Mouse (Mus musculus) neural tube, embryonic 11.5 days (tissue): ENCODE data around the gene Taf1d. TPM values are rescaled to one million over a fixed set of nuclear protein-coding genes. Genes with fewer than 3 reads are reported as not detected.
"Not testable (repeated sequence)": the region's sequence is repeated elsewhere in the genome, so short reads cannot be mapped to it uniquely, and the experiment has no call there.

Source experiments
- ATAC-seq: fragments of 200-750 bp; cut with Nextera tagmentation; 2 replicates; pipeline ENCODE4 v1.8.0; 2017; ENCODE audit warnings: moderate number of reproducible peaks, mild to moderate bottlenecking, moderate TSS enrichment, moderate library complexity; ENCODE audit not compliant: insufficient read depth, low FRiP score, low TSS enrichment
- DNase-seq: peaks from one replicate; pipeline ENCODE4 v3.0.0-alpha.2; 2015; ENCODE audit warnings: low spot score
- H3K27ac ChIP-seq: fragments of 300-500 bp; sonication (generic); 2 replicates; pipeline ENCODE4 v1.5.1; 2014; ENCODE audit warnings: low read depth, mild to moderate bottlenecking, low read length
- H3K27me3 ChIP-seq: fragments of 300-500 bp; sonication (generic); 2 replicates; pipeline ENCODE4 v1.6.1; 2014; ENCODE audit warnings: mild to moderate bottlenecking, low read length, mixed read lengths; ENCODE audit not compliant: control insufficient read depth, insufficient read depth
- H3K36me3 ChIP-seq: fragments of 300-500 bp; sonication (generic); 2 replicates; pipeline ENCODE4 v1.6.1; 2014; ENCODE audit warnings: mild to moderate bottlenecking, low read length, moderate library complexity, mixed read lengths; ENCODE audit not compliant: control insufficient read depth, insufficient read depth
- H3K4me1 ChIP-seq: fragments of 300-500 bp; sonication (generic); 2 replicates; pipeline ENCODE4 v1.6.1; 2014; ENCODE audit warnings: low read length, mixed read lengths; ENCODE audit not compliant: control insufficient read depth, insufficient read depth
- H3K4me2 ChIP-seq: fragments of 300-500 bp; sonication (generic); 2 replicates; pipeline ENCODE4 v1.6.1; 2014; ENCODE audit warnings: low read depth, mild to moderate bottlenecking, moderate library complexity
- H3K4me3 ChIP-seq: fragments of 300-500 bp; sonication (generic); 2 replicates; pipeline ENCODE4 v1.5.1; 2014; ENCODE audit warnings: low read depth, low read length
- H3K9ac ChIP-seq: fragments of 300-500 bp; sonication (generic); 2 replicates; pipeline ENCODE4 v1.6.1; 2014; ENCODE audit warnings: mild to moderate bottlenecking, low read length
- H3K9me3 ChIP-seq: fragments of 300-500 bp; sonication (generic); 2 replicates; pipeline ENCODE4 v1.6.1; 2016; ENCODE audit warnings: low read length; ENCODE audit not compliant: control insufficient read depth
- WGBS: fragments of 180-500 bp; shearing (Covaris S2); extraction: QIAGEN DNeasy Blood & Tissue Kit; methylation state at CpG from one replicate; pipeline ENCODE4 v1.1.7; 2014; 5-methylcytosine and 5-hydroxymethylcytosine counted together
- polyA plus RNA-seq: library from polyadenylated mRNA; unstranded; fragments of >200 nt; fragmentation: Nextera tagmentation; extraction: Ambion mirVana; gene quantifications from 2 replicates; pipeline ENCODE4 v1.2.1, GENCODE M21; 2014

Gene Taf1d
- polyA plus RNA-seq, 1 experiment from 2014 or later, result 59.7 TPM

- no peak overlapping the region for H3K4me3 ChIP-seq
- no peak overlapping the region for H3K4me2 ChIP-seq
- no peaks in the 10 kb centered on the region for H3K9me3 ChIP-seq
- no peak for DNase-seq
- H3K9ac ChIP-seq, result no peak overlapping the region
- H3K27ac ChIP-seq, result no peak overlapping the region
- no peak for ATAC-seq
- 93% methylated on average over 2 of the region's 2 CpGs for WGBS
- peaks cover 10% of the 10 kb centered on the region; the same call in 1 of the 2 replicates for H3K4me1 ChIP-seq
- H3K27me3 ChIP-seq, result no peaks in the 10 kb centered on the region
- peaks cover 33% of the 10 kb centered on the region for H3K36me3 ChIP-seq
Observed at GRCm38 (mm10) chr9:15312054-15312735, 6.2 kb downstream of the Taf1d start.

GRCm38 (mm10) chr9:15313633-15314032 is 7.6 kb downstream of the Taf1d start:
- H3K36me3 ChIP-seq, result peaks cover 33% of the 10 kb centered on the region
- no peak for ATAC-seq

GRCm38 (mm10) chr9:15314619-15315018 is 8.6 kb downstream of the Taf1d start:
- Histone ChIP-seq H3K27ac (no peak overlapping the region), H3K9me3 (no peaks in the 10 kb centered on the region), H3K4me2 (no peak overlapping the region), H3K4me1 (no peaks in the 10 kb centered on the region), H3K36me3 (peaks cover 30% of the 10 kb centered on the region), H3K27me3 (no peaks in the 10 kb centered on the region), H3K4me3 (no peak overlapping the region), H3K9ac (no peak overlapping the region)
- 100% methylated on average over 1 of the region's 1 CpGs for WGBS
- DNase-seq (no peak), ATAC-seq (no peak)

More at GRCm38 (mm10) chr9:15313633-15314032, 7.6 kb downstream of the Taf1d start:
- Histone ChIP-seq H3K27me3 (no peaks in the 10 kb centered on the region), H3K9me3 (no peaks in the 10 kb centered on the region), H3K4me2 (no peak overlapping the region), H3K4me1 (0 out of 2 replicates have a peak, but pooled peaks cover 4% of the 10 kb centered on the region), H3K9ac (no peak overlapping the region), H3K4me3 (no peak overlapping the region), H3K27ac (no peak overlapping the region)
- 90% methylated on average over 5 of the region's 5 CpGs for WGBS
- DNase-seq, result no peak

GRCm38 (mm10) chr9:15316296-15316695 is 10.3 kb downstream of the Taf1d start:
- H3K36me3 ChIP-seq, result peaks cover 28% of the 10 kb centered on the region
- H3K9ac ChIP-seq, H3K4me3 ChIP-seq, ATAC-seq, DNase-seq, H3K4me1 ChIP-seq, H3K9me3 ChIP-seq, H3K4me2 ChIP-seq, H3K27me3 ChIP-seq, H3K27ac ChIP-seq: not testable (repeated sequence)
- WGBS, result 85% methylated on average over 1 of the region's 2 CpGs

GRCm38 (mm10) chr9:15317223-15318169 is 11.5 kb downstream of the Taf1d start:
- H3K27ac ChIP-seq, result no peak overlapping the region
- H3K4me2 ChIP-seq, result no peak overlapping the region
- H3K4me1 ChIP-seq, result no peaks in the 10 kb centered on the region
- no peak for DNase-seq
- no peaks in the 10 kb centered on the region for H3K9me3 ChIP-seq
- 63% methylated on average over 5 of the region's 5 CpGs for WGBS
- H3K36me3 ChIP-seq, result peaks cover 27% of the 10 kb centered on the region
- no peak overlapping the region for H3K4me3 ChIP-seq
- H3K27me3 ChIP-seq, result no peaks in the 10 kb centered on the region
- no peak for ATAC-seq
- no peak overlapping the region for H3K9ac ChIP-seq

- H3K36me3 ChIP-seq, result peaks cover 23% of the 10 kb centered on the region
- no peak overlapping the region for H3K4me2 ChIP-seq
- DNase-seq (no peak), ATAC-seq (0 out of 2 replicates have a peak, but pooled peaks have one; percentile 20)
- H3K27ac ChIP-seq, result no peak overlapping the region
- no peak overlapping the region for H3K9ac ChIP-seq
- WGBS, result 86% methylated on average over 2 of the region's 2 CpGs
- H3K4me1 ChIP-seq, result no peaks in the 10 kb centered on the region
- no peak overlapping the region for H3K4me3 ChIP-seq
- no peaks in the 10 kb centered on the region for H3K9me3 ChIP-seq
- H3K27me3 ChIP-seq, result no peaks in the 10 kb centered on the region
Observed at GRCm38 (mm10) chr9:15318170-15318742, 12.2 kb downstream of the Taf1d start.

- no peak overlapping the region for H3K4me3 ChIP-seq
- H3K9me3 ChIP-seq, result no peaks in the 10 kb centered on the region
- WGBS, result 90% methylated on average over 4 of the region's 4 CpGs
- no peak overlapping the region for H3K4me2 ChIP-seq
- H3K27me3 ChIP-seq, result no peaks in the 10 kb centered on the region
- ATAC-seq (no peak), DNase-seq (no peak)
- peaks cover 27% of the 10 kb centered on the region for H3K36me3 ChIP-seq
- no peak overlapping the region for H3K9ac ChIP-seq
- H3K27ac ChIP-seq, result no peak overlapping the region
- H3K4me1 ChIP-seq, result no peaks in the 10 kb centered on the region
Observed at GRCm38 (mm10) chr9:15337776-15338175, 31.8 kb downstream of the Taf1d start.

- H3K27me3 ChIP-seq, result no peaks in the 10 kb centered on the region
- DNase-seq, result no peak
- no peak overlapping the region for H3K27ac ChIP-seq
- H3K36me3 ChIP-seq, result peaks cover 4% of the 10 kb centered on the region
- WGBS, result 66% methylated on average over 2 of the region's 2 CpGs
- no peak overlapping the region for H3K9ac ChIP-seq
- no peaks in the 10 kb centered on the region for H3K4me1 ChIP-seq
- H3K4me3 ChIP-seq, result no peak overlapping the region
- H3K4me2 ChIP-seq, result no peak overlapping the region
- ATAC-seq, result no peak
- no peaks in the 10 kb centered on the region for H3K9me3 ChIP-seq
Observed at GRCm38 (mm10) chr9:15349925-15350324, 43.9 kb downstream of the Taf1d start.
